Mouse (Mus musculus) stomach, postnatal 0 days (tissue): ENCODE measurements around the gene Rps6kc1.

Experiments used
- CTCF ChIP-seq: IDR thresholded peaks from 2 replicates; pipeline ENCODE4 v1.5.1; 2016; ENCODE audit warnings: antibody characterized with exemption, low read depth, mild to moderate bottlenecking, moderate library complexity
- EP300 ChIP-seq: optimal IDR thresholded peaks from 2 replicates; pipeline ENCODE3; 2016; ENCODE audit warnings: antibody characterized with exemption

- TF ChIP-seq CTCF, result no peak
- TF ChIP-seq EP300, result no peak
Measured at GRCm38 (mm10) chr1:190757899-190758298, 153.7 kb downstream of the Rps6kc1 start.
